Mouse (Mus musculus): ENCODE data around the gene Tsc22d2. TPM values are rescaled to one million over a fixed set of nuclear protein-coding genes. Genes with fewer than 3 reads are reported as not detected.

Tsc22d2 gene
- polyA plus RNA-seq, 1 experiment from 2014 or later, result 7.4 TPM

GRCm38 (mm10) chr3:58399931-58400330 lies 14.6 kb upstream of the Tsc22d2 start:
- Histone ChIP-seq H3K4me3 (no peak overlapping the region), H3K4me1 (no peaks in the 10 kb centered on the region), H3K27me3 (ENCODE audit: low read depth, poor library complexity, severe bottlenecking) (no peaks in the 10 kb centered on the region), H3K36me3 (no peaks in the 10 kb centered on the region), H3K9me3 (replicated peaks) (no peaks in the 10 kb centered on the region), H3K27ac (replicated peaks) (no peak overlapping the region)
- WGBS, result 67% methylated on average over 3 of the region's 3 CpGs
- DNase-seq (ENCODE audit: low spot score), result no peak

- no peak for DNase-seq (ENCODE audit: low spot score)
- Histone ChIP-seq H3K27ac (replicated peaks) (no peak overlapping the region), H3K4me3 (no peak overlapping the region), H3K4me1 (0 out of 2 replicates have a peak, but pooled peaks cover 2% of the 10 kb centered on the region), H3K36me3 (peaks cover 1% of the 10 kb centered on the region; the same call in 1 of the 2 replicates), H3K27me3 (ENCODE audit: low read depth, poor library complexity, severe bottlenecking) (no peaks in the 10 kb centered on the region), H3K9me3 (replicated peaks) (no peaks in the 10 kb centered on the region)
Measured at GRCm38 (mm10) chr3:58411669-58412068, 2.8 kb upstream of the Tsc22d2 start.

GRCm38 (mm10) chr3:58413671-58414070 lies 844 bp upstream of the Tsc22d2 start:
- peak overlapping the region; percentile 72 for H3K4me3 ChIP-seq
- 58% methylated on average over 5 of the region's 5 CpGs for WGBS
- H3K27me3 ChIP-seq (ENCODE audit: low read depth, poor library complexity, severe bottlenecking), result no peaks in the 10 kb centered on the region
- peaks cover 5% of the 10 kb centered on the region; the same call in 1 of the 2 replicates for H3K36me3 ChIP-seq
- H3K4me1 ChIP-seq, result peaks cover 21% of the 10 kb centered on the region
- no peaks in the 10 kb centered on the region for H3K9me3 ChIP-seq (replicated peaks)
- peak overlapping the region; percentile 93; the same call in 1 of the 2 replicates for H3K27ac ChIP-seq (replicated peaks)
- no peak for DNase-seq (ENCODE audit: low spot score)

- Histone ChIP-seq H3K36me3 (peaks cover 5% of the 10 kb centered on the region; the same call in 1 of the 2 replicates), H3K4me3 (peak overlapping the region; percentile 72), H3K27me3 (ENCODE audit: low read depth, poor library complexity, severe bottlenecking) (no peaks in the 10 kb centered on the region), H3K9me3 (replicated peaks) (no peaks in the 10 kb centered on the region), H3K4me1 (peaks cover 36% of the 10 kb centered on the region), H3K27ac (replicated peaks) (peak overlapping the region; percentile 93)
- WGBS, result under 1% methylated on average over 112 of the region's 113 CpGs
- peak; percentile 62 for DNase-seq (ENCODE audit: low spot score)
Measured at GRCm38 (mm10) chr3:58414986-58415883, 720 bp downstream of the Tsc22d2 start.

GRCm38 (mm10) chr3:58415884-58416725 lies 1.6 kb downstream of the Tsc22d2 start:
- peak; percentile 87 for DNase-seq (ENCODE audit: low spot score)
- under 1% methylated on average over 85 of the region's 85 CpGs for WGBS
- Histone ChIP-seq H3K4me1 (peaks cover 45% of the 10 kb centered on the region), H3K9me3 (replicated peaks) (no peaks in the 10 kb centered on the region), H3K27me3 (ENCODE audit: low read depth, poor library complexity, severe bottlenecking) (no peaks in the 10 kb centered on the region), H3K36me3 (peaks cover 5% of the 10 kb centered on the region; the same call in 1 of the 2 replicates), H3K27ac (replicated peaks) (peak overlapping the region; percentile 93), H3K4me3 (peak overlapping the region; percentile 72)

GRCm38 (mm10) chr3:58416726-58417437 lies 2.4 kb downstream of the Tsc22d2 start:
- WGBS, result under 1% methylated on average over 39 of the region's 39 CpGs
- Histone ChIP-seq H3K27ac (replicated peaks) (peak overlapping the region; percentile 93), H3K4me3 (peak overlapping the region; percentile 72), H3K9me3 (replicated peaks) (no peaks in the 10 kb centered on the region), H3K4me1 (peaks cover 50% of the 10 kb centered on the region), H3K27me3 (ENCODE audit: low read depth, poor library complexity, severe bottlenecking) (no peaks in the 10 kb centered on the region), H3K36me3 (peaks cover 5% of the 10 kb centered on the region; the same call in 1 of the 2 replicates)
- DNase-seq (ENCODE audit: low spot score), result no peak

- Histone ChIP-seq H3K27me3 (ENCODE audit: low read depth, poor library complexity, severe bottlenecking) (no peaks in the 10 kb centered on the region), H3K4me1 (peaks cover 55% of the 10 kb centered on the region), H3K4me3 (peak overlapping the region; percentile 72), H3K27ac (replicated peaks) (no peak overlapping the region), H3K36me3 (peaks cover 5% of the 10 kb centered on the region; the same call in 1 of the 2 replicates), H3K9me3 (replicated peaks) (no peaks in the 10 kb centered on the region)
- WGBS, result 41% methylated on average over 5 of the region's 5 CpGs
- no peak for DNase-seq (ENCODE audit: low spot score)
Measured at GRCm38 (mm10) chr3:58418724-58419705, 4.5 kb downstream of the Tsc22d2 start.

- no peak overlapping the region for H3K4me3 ChIP-seq
- 98% methylated on average over 1 of the region's 1 CpGs for WGBS
- H3K9me3 ChIP-seq (replicated peaks), result no peaks in the 10 kb centered on the region
- H3K36me3 ChIP-seq, result no peaks in the 10 kb centered on the region
- no peaks in the 10 kb centered on the region for H3K27me3 ChIP-seq (ENCODE audit: low read depth, poor library complexity, severe bottlenecking)
- no peak overlapping the region for H3K27ac ChIP-seq (replicated peaks)
- DNase-seq (ENCODE audit: low spot score), result no peak
- no peaks in the 10 kb centered on the region for H3K4me1 ChIP-seq
Measured at GRCm38 (mm10) chr3:58428861-58429260, 14.3 kb downstream of the Tsc22d2 start.

- H3K36me3 ChIP-seq, result peaks cover 9% of the 10 kb centered on the region
- no peak overlapping the region for H3K4me3 ChIP-seq
- no peaks in the 10 kb centered on the region for H3K4me1 ChIP-seq
- H3K27me3 ChIP-seq (ENCODE audit: low read depth, poor library complexity, severe bottlenecking), result no peaks in the 10 kb centered on the region
- 95% methylated on average over 2 of the region's 2 CpGs for WGBS
- no peak overlapping the region for H3K27ac ChIP-seq (replicated peaks)
- H3K9me3 ChIP-seq (replicated peaks), result no peaks in the 10 kb centered on the region
- no peak for DNase-seq (ENCODE audit: low spot score)
Measured at GRCm38 (mm10) chr3:58434414-58434813, 19.9 kb downstream of the Tsc22d2 start.

- Histone ChIP-seq H3K36me3 (peaks cover 8% of the 10 kb centered on the region), H3K4me3 (no peak overlapping the region), H3K4me1 (no peaks in the 10 kb centered on the region), H3K27me3 (ENCODE audit: low read depth, poor library complexity, severe bottlenecking) (no peaks in the 10 kb centered on the region), H3K27ac (replicated peaks) (no peak overlapping the region), H3K9me3 (replicated peaks) (no peaks in the 10 kb centered on the region)
- DNase-seq (ENCODE audit: low spot score), result no peak
- WGBS, result 98% methylated on average over 2 of the region's 2 CpGs
Measured at GRCm38 (mm10) chr3:58448230-58448629, 33.7 kb downstream of the Tsc22d2 start.

- no peak for DNase-seq (ENCODE audit: low spot score)
- H3K4me1 ChIP-seq, result no peaks in the 10 kb centered on the region
- WGBS, result 93% methylated on average over 3 of the region's 3 CpGs
- no peaks in the 10 kb centered on the region for H3K27me3 ChIP-seq (ENCODE audit: low read depth, poor library complexity, severe bottlenecking)
- peaks cover 8% of the 10 kb centered on the region for H3K36me3 ChIP-seq
- H3K9me3 ChIP-seq (replicated peaks), result no peaks in the 10 kb centered on the region
- H3K4me3 ChIP-seq, result no peak overlapping the region
- H3K27ac ChIP-seq (replicated peaks), result no peak overlapping the region
Measured at GRCm38 (mm10) chr3:58449487-58449886, 35.0 kb downstream of the Tsc22d2 start.

Measured in midbrain, embryonic 10.5 days (tissue).